Comparison of ENCODE assay signal across 23 mouse cellular contexts in genomic region chr4:24838567-24838966, GRCm38 (mm10). TPM values are rescaled to one million over a fixed set of nuclear protein-coding genes. Genes with fewer than 3 reads are reported as not detected.
DNase-seq lines count a peak whose midpoint lies in the region; ATAC-seq and TF ChIP-seq lines count a peak whose summit lies in the region.
"Had no signal": no experiment of that assay in that cellular context is flagged by ENCODE, and none has a peak within 500 bp of the region (broad histone marks: within the 10 kb centered on the region; RNA-seq: fewer than 3 reads in every experiment).

No protein-coding gene starts in this region.

- 59% methylated on average over 6 of the region's 6 CpGs for WGBS in hindbrain, embryonic 12.5 days
- 78% methylated on average over 6 of the region's 6 CpGs for WGBS in hindbrain, embryonic 10.5 days
- 46% methylated on average over 6 of the region's 6 CpGs for WGBS in hindbrain, embryonic 15.5 days
- 54% methylated on average over 6 of the region's 6 CpGs for WGBS in midbrain, postnatal 0 days
- WGBS in cerebellum, adult 2 months = 51% methylated on average over 6 of the region's 6 CpGs

- no peak overlapping the region for H3K4me3 ChIP-seq in hindbrain, embryonic 12.5 days
- no peak overlapping the region for H3K4me3 ChIP-seq in hindbrain, embryonic 10.5 days
- no peak overlapping the region for H3K4me3 ChIP-seq in hindbrain, embryonic 15.5 days
- H3K4me3 ChIP-seq in midbrain, postnatal 0 days (ENCODE audit: low read depth, low read length) = no peak overlapping the region
- no peak overlapping the region for H3K4me3 ChIP-seq in cerebellum, adult 2 months (replicated peaks; ENCODE audit: insufficient read depth, low read depth, low read length)
- H3K4me3 ChIP-seq: heart, adult 2 months; heart, embryonic 15.5 days; liver, embryonic 12.5 days had no signal

- H3K9me3 ChIP-seq in hindbrain, embryonic 12.5 days (replicated peaks) = no peaks in the 10 kb centered on the region
- H3K9me3 ChIP-seq in hindbrain, embryonic 10.5 days = no peaks in the 10 kb centered on the region
- no peaks in the 10 kb centered on the region for H3K9me3 ChIP-seq in hindbrain, embryonic 15.5 days
- no peaks in the 10 kb centered on the region for H3K9me3 ChIP-seq in midbrain, postnatal 0 days (ENCODE audit: low read length)
- H3K9me3 ChIP-seq: G1E; heart, embryonic 15.5 days; liver, embryonic 12.5 days had no signal

- DNase-seq in embryo, embryonic 10.5 days (ENCODE audit: low spot score) = peak; percentile 31
- no peak for DNase-seq in embryo, embryonic 9.5 days (ENCODE audit: extremely low spot score)
- no peak for DNase-seq in hindbrain, embryonic 10.5 days (ENCODE audit: low spot score)
- peak; percentile 17 for DNase-seq in midbrain, postnatal 0 days (ENCODE audit: low spot score)
- DNase-seq in left cerebral cortex, adult 9 months (ENCODE audit: low spot score in 2 of 2) = no peak
- DNase-seq in cerebellum, adult 2 months = no peak
- DNase-seq: cerebellum, postnatal 14 days; gastrocnemius, postnatal 10 days; heart, adult 2 months; kidney, adult 18-20 months; kidney, postnatal 10 days; lung, embryonic 14.5 days; right cerebral cortex, adult 18-20 months; thymus, adult 2 months had no signal

- ATAC-seq in hindbrain, embryonic 12.5 days (ENCODE audit: low FRiP score) = peak; percentile 70
- ATAC-seq in hindbrain, embryonic 15.5 days (ENCODE audit: low FRiP score, low read depth) = no peak
- ATAC-seq in midbrain, postnatal 0 days (ENCODE audit: low FRiP score) = no peak
- ATAC-seq: CD4-positive, CD25-positive, alpha-beta regulatory T cell, adult 4 months; liver, embryonic 12.5 days had no signal

- H3K27me3 ChIP-seq in hindbrain, embryonic 12.5 days = no peaks in the 10 kb centered on the region
- no peaks in the 10 kb centered on the region for H3K27me3 ChIP-seq in hindbrain, embryonic 10.5 days (ENCODE audit: insufficient read depth, poor library complexity, severe bottlenecking)
- H3K27me3 ChIP-seq in hindbrain, embryonic 15.5 days = no peaks in the 10 kb centered on the region
- no peaks in the 10 kb centered on the region for H3K27me3 ChIP-seq in midbrain, postnatal 0 days (ENCODE audit: insufficient read depth, low read length)
- no peaks in the 10 kb centered on the region for H3K27me3 ChIP-seq in cerebellum, adult 2 months (ENCODE audit: control insufficient read depth, insufficient read depth, low read length)
- H3K27me3 ChIP-seq: heart, embryonic 15.5 days; liver, embryonic 12.5 days had no signal

- no peak overlapping the region for H3K9ac ChIP-seq in hindbrain, embryonic 12.5 days
- no peak overlapping the region for H3K9ac ChIP-seq in hindbrain, embryonic 15.5 days
- no peak overlapping the region for H3K9ac ChIP-seq in midbrain, postnatal 0 days (replicated peaks; ENCODE audit: low read length, poor library complexity, severe bottlenecking)
- H3K9ac ChIP-seq: heart, embryonic 15.5 days; liver, embryonic 12.5 days; lung, embryonic 14.5 days had no signal

- H3K27ac ChIP-seq in hindbrain, embryonic 12.5 days = peak overlapping the region; percentile 80
- H3K27ac ChIP-seq in hindbrain, embryonic 10.5 days = no peak overlapping the region
- peak overlapping the region; percentile 57; the same call in 1 of the 2 replicates for H3K27ac ChIP-seq in hindbrain, embryonic 15.5 days (replicated peaks)
- no peak overlapping the region for H3K27ac ChIP-seq in midbrain, postnatal 0 days (ENCODE audit: low read depth, low read length)
- no peak overlapping the region for H3K27ac ChIP-seq in cerebellum, adult 2 months (ENCODE audit: insufficient read depth, low read length)
- H3K27ac ChIP-seq: heart, adult 2 months; heart, embryonic 15.5 days; liver, embryonic 12.5 days; macrophage had no signal

- H3K4me1 ChIP-seq in hindbrain, embryonic 12.5 days = peaks cover 5% of the 10 kb centered on the region; the same call in 1 of the 2 replicates
- peaks cover 12% of the 10 kb centered on the region; the same call in 1 of the 2 replicates for H3K4me1 ChIP-seq in hindbrain, embryonic 10.5 days (replicated peaks)
- H3K4me1 ChIP-seq in hindbrain, embryonic 15.5 days (replicated peaks) = peaks cover 10% of the 10 kb centered on the region
- H3K4me1 ChIP-seq in midbrain, postnatal 0 days (ENCODE audit: insufficient read depth, low read length) = no peaks in the 10 kb centered on the region
- peaks cover 3% of the 10 kb centered on the region for H3K4me1 ChIP-seq in cerebellum, adult 2 months (ENCODE audit: control insufficient read depth, insufficient read depth, low read length)
- H3K4me1 ChIP-seq: heart, embryonic 15.5 days; liver, embryonic 12.5 days had no signal

- no peak for TF ChIP-seq CTCF in midbrain, postnatal 0 days (IDR thresholded peaks at IDR 0.05)
- no peak for TF ChIP-seq CTCF in cerebellum, adult 2 months (IDR thresholded peaks at IDR 0.05; ENCODE audit: borderline replicate concordance, insufficient read depth, low read depth, low read length)

- H3K4me2 ChIP-seq in hindbrain, embryonic 12.5 days (replicated peaks) = no peak overlapping the region
- no peak overlapping the region for H3K4me2 ChIP-seq in hindbrain, embryonic 15.5 days
- no peak overlapping the region for H3K4me2 ChIP-seq in midbrain, postnatal 0 days (ENCODE audit: low read depth, low read length, poor library complexity, severe bottlenecking)
- H3K4me2 ChIP-seq: heart, embryonic 15.5 days; liver, embryonic 12.5 days; lung, embryonic 14.5 days had no signal

- H3K36me3 ChIP-seq in hindbrain, embryonic 12.5 days = no peaks in the 10 kb centered on the region
- H3K36me3 ChIP-seq in hindbrain, embryonic 10.5 days = no peaks in the 10 kb centered on the region
- H3K36me3 ChIP-seq in hindbrain, embryonic 15.5 days = no peaks in the 10 kb centered on the region
- no peaks in the 10 kb centered on the region for H3K36me3 ChIP-seq in midbrain, postnatal 0 days (ENCODE audit: insufficient read depth, low read length)
- H3K36me3 ChIP-seq: G1E; heart, embryonic 15.5 days; liver, embryonic 12.5 days had no signal

- TF ChIP-seq POLR2A in cerebellum, adult 2 months (IDR thresholded peaks at IDR 0.05; ENCODE audit: borderline replicate concordance, insufficient read depth, low read length) = no peak

RNA-seq across cellular contexts. Expression of gene Klhl32, which starts 12.4 kb away (rescaled TPM):
- polyA plus RNA-seq in hindbrain, embryonic 12.5 days (2016; fragmentation: Nextera tagmentation; extraction: Ambion mirVana) = 12.9 and 13.1 TPM in 2 replicates
- polyA plus RNA-seq in hindbrain, embryonic 10.5 days (2016; fragmentation: Nextera tagmentation; extraction: Ambion mirVana) = 4.3 and 9.1 TPM in 2 replicates
- 29.5 and 35.5 TPM in 2 replicates for polyA plus RNA-seq in hindbrain, embryonic 15.5 days (2015; fragmentation: Nextera tagmentation; extraction: Ambion mirVana)
- total RNA-seq in midbrain, postnatal 0 days (2014; rRNA removed) = 32.1 and 34.0 TPM in 2 replicates
- polyA plus RNA-seq in midbrain, postnatal 0 days (2015; fragmentation: Nextera tagmentation; extraction: Ambion mirVana) = 36.5 and 37.1 TPM in 2 replicates
- polyA plus RNA-seq in cerebellum, adult 2 months (2012; rRNA removed) = 9.9 and 11.6 TPM in 2 replicates
- total RNA-seq: hematopoietic stem cell, adult 5-6 weeks; monocyte, adult 5-6 weeks had no signal
- polyA plus RNA-seq: macrophage had no signal

RNA-seq across cellular contexts. Expression of gene Ndufaf4, which starts 59.3 kb away (rescaled TPM):
- polyA plus RNA-seq in hindbrain, embryonic 12.5 days (2016; fragmentation: Nextera tagmentation; extraction: Ambion mirVana) = 54.2 and 58.4 TPM in 2 replicates
- 53.3 and 57.5 TPM in 2 replicates for polyA plus RNA-seq in hindbrain, embryonic 10.5 days (2016; fragmentation: Nextera tagmentation; extraction: Ambion mirVana)
- 61.8 and 62.9 TPM in 2 replicates for polyA plus RNA-seq in hindbrain, embryonic 15.5 days (2015; fragmentation: Nextera tagmentation; extraction: Ambion mirVana)
- 19.0 and 22.0 TPM in 2 replicates for total RNA-seq in midbrain, postnatal 0 days (2014; rRNA removed)
- polyA plus RNA-seq in midbrain, postnatal 0 days (2015; fragmentation: Nextera tagmentation; extraction: Ambion mirVana) = 72.2 and 77.0 TPM in 2 replicates
- 17.4 and 19.7 TPM in 2 replicates for polyA plus RNA-seq in cerebellum, adult 2 months (2012; rRNA removed)

Comparison
In these comparisons a context has a peak if more than half of its experiments do, and no peak if none do; other contexts are left out.
1. DNase-seq: peak in embryo, embryonic 10.5 days (single experiment) and midbrain, postnatal 0 days (single experiment); none in embryo, embryonic 9.5 days (single experiment), hindbrain, embryonic 10.5 days (single experiment), left cerebral cortex, adult 9 months (0 of 2) and cerebellum, adult 2 months (0 of 2).
2. H3K27ac ChIP-seq: peak in hindbrain, embryonic 12.5 days (single experiment) and hindbrain, embryonic 15.5 days (single experiment); none in hindbrain, embryonic 10.5 days (single experiment), midbrain, postnatal 0 days (single experiment) and cerebellum, adult 2 months (single experiment).